Mouse (Mus musculus) thymus, adult 18-20 months (tissue): ENCODE measurements around the gene Cbx1.

Source experiments
- DNase-seq, 2 experiments: peaks; one replicate each; pipeline ENCODE4 v3.0.0; 2022; ENCODE audit warnings: mixed read lengths in 2 of 2

Gene Cbx1

DNA sequence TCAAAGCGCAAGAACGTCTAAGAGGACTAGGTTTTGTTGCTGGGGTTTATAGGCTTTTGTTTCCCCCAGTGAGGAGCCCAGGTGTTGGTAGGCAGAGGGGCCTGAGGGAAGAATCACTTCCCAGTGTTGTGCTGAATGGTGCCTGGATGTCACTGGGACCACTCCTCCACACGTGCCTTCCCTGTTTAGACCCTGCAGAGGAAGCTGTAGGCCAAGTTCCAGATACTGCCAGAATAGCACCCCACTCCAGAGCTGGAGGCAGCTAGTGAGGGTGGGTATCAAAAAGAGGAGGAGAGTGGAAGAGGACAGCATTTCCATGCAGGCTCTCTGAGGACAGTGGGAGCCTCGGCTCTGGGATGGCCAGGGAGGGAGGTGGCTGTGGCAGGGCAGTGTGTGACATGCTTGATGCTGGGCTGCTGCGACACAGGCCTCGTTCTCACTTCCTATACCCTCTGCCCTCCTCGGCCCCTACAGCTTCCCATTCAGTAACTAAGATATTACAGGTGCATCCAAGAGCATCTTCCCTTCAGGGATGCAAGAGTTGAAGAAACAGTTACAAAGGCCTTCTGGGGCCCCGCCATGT, 29.3 kb downstream of the Cbx1 start:
- no peak for DNase-seq

DNA sequence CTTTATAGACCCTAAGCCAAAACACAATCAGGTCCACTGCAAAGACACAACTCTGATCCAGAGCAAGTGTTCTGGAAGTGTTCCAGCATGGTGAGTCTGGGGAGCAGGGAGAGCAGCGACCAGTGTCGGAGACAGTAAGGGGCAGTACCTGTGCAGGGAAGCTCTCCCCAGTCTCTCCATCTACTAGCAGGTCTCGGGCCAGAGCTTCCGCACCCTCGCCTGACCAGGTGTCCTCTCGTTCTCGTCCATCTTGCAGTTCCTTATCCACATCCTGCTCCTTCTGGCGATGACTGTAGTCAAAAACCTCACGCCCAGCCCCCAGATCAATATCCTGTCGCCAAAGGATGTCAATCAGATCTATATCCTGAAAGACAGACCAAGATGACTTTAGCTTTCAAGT, 33.0 kb downstream of the Cbx1 start:
- DNase-seq = no peak

DNA sequence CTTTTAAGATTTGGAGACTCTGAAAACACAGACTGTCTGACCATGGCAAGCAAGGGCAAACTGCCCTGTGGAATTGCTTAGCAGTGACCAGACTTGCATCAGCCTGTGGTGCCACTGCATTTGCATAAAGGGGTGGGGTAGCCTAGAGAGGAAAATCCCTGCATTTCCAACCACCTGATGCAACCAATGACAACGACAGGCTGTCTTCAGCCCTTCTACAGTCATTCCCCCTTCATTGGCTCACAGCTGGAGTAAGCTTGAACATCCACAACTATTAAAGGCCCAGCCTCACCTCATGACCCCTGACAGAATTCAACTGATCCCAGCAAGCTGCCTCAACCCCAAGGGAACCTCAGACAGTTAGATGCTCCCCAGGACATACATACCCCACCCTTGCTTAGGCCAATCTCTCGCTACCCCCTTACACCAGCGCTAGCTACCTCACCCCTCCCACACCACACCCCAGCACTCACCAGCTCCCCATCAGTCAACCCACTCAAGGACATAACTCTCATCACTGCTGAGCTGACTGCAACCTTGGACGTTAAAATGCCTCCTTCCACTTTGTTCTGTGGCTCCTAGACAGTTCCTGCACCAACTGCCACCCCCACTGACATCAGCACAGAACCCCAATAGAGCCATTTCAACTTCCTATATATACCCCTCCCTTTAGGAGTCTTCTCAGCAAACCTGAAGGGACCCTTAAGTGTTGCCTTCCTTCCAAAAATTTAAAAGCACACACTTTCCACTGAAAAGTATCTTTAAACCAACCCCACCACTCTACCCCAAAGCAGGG, 33.9 kb downstream of the Cbx1 start:
- DNase-seq = no peak

DNA sequence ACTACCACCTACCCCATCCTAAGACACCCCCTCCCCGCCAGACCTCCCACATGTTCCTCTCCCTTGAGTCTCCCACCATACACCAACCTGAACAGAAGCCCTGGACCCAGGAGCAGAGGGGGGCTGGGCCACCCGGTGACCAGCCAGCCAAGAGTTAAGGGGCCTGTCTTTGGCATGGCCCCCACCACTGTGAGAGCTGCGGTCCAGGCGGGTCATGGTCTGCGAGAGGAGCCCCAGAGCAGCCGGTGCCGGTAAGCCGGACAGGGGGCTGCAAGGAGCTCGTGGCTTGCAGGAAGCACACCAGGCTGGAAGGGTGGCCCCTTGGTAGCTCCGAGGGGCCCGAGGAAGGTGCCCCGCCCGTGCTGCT, 34.5 kb downstream of the Cbx1 start:
- DNase-seq = no peak

DNA sequence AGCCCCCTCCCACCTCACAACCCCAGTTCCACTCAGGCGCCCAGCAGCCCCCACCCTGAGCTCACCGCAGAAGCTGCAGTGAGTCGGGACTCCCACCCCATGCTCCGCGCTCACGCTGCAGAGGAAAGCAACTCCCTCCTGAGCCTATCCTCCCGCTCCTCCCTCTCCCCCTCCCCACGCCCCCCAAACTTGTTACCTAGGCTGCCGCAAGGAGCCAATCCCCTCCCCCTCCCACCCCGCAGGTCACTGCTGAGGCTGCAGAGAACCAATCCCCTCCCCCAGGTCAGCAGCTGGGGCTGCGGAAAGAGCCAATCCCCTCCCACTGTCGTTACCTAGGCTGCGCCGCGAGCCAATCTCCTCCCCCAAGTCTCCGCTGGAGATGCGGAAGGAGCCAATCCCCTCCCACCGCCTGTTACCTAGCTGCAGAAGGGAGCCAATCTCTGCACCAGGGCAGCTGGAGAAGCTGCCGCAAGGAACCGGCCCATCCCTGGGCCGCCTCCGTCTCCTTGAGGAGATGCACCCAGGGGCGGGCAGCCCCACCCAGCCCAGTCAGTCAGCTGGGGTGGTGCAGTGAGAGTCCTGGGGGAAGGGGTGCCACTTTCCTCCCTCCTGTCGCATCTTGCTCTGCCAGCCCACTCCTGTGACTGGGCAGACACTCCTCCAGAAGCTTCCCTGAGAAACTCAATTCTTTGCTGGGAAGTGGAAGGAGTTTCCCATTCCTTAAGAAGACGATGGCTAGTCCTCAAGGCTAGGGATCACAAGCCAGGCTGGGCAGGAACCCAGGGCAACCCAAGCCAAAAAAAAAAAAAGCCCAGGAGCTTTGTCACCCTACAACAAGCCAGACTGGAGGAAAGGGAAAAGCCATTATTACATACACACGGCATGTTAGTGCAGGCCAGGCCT, 35.2 kb downstream of the Cbx1 start:
- DNase-seq = peak; percentile 88 to 92

DNA sequence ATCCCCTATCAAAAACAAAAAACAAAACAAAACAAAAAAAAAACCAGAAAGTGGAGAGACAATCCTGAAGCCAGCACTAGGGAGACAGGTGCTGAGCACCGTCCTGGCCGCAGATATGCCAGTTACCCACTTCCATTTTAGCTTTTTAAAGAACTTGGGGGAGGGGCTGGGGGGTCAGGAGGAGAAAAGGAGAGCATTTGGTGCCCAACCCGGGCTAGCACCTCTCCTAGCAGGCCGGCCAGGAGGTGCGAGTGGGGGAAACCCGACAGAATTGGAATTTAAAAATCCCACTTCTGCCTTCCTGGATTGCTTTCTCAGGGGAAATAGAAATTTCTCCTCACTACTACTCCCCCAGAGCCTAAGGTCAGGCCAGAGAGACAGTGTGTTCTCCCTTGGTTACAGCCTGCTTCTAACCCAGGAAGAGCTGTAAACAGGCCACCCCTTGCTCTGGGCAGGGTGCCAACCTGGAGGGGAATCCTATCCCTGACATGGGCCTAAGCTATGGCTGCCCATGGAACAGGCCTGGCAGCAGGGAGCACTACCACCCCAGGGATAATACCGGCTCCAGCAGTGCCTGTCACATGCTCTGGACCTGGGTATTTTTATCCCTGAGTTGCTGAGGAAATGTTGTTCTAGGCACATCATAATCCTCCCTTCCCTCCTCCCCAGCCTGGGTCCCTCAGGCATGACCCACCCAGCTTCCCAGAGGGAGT, 36.0 kb downstream of the Cbx1 start:
- DNase-seq = peak in 1 of 2 experiments; percentile 19

DNA sequence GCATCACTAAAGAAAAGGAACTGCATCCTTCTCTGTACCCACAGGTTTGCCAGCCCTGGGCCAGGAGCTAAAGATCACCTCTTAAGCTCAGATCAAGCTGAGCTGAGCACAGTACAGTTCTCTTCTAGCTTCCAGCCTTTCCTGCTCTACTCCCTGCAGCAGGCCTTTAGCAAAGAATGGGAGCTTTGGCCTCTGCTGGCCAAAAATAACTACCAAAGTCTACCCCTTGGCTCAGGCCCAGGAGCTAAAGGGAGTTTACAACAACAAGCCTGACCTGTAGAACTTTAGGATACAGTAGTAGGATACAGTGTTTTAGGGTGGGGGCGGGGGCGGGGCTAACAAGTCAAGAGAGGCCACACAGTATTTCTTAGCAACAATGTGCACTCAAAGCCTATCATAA, 37.6 kb downstream of the Cbx1 start:
- no peak for DNase-seq

DNA sequence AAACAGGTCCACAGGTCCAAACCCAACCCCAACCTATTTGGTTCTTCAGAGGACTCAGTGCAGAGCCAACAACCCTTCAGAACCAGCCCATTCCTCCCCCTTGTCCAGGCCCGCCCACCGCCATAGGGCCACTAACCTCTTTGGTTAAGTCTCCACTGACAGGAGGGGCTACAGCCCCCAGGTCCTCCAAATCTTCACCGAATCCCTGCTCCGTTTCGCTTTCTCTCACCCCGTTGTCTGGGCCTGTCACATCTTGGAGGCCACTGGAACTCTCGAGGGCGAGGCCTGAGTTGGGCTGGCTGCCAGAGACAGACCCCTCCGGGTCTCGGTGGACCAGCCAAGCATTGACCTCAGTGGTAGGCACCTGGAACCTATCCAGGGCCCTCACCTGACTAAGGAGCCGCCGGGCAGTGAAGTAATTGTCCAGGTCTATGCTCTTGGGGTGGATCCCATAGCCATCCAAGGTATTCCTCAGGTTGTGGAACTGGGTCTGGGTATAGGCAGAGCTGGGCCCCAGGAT, 38.2 kb downstream of the Cbx1 start:
- DNase-seq = no peak

DNA sequence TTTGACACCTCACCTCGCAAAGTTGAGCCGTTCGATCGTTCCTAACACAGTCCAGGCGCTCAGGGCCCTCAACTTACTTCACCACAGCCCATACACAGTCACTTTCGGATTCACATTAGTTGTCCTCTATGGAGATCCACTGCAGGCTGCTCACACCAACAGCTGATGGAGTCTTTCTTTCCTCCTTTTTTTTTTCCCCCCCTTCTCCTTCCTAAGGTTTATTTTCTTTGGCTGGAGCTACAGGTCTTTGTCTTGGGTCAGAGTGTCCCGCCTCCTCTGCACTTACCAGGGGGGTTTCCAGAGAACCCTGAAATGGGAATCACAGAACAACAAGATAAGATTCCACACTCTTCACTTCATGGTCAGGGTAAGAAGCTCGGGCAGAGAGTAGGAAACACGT, 39.0 kb downstream of the Cbx1 start:
- no peak for DNase-seq

DNA sequence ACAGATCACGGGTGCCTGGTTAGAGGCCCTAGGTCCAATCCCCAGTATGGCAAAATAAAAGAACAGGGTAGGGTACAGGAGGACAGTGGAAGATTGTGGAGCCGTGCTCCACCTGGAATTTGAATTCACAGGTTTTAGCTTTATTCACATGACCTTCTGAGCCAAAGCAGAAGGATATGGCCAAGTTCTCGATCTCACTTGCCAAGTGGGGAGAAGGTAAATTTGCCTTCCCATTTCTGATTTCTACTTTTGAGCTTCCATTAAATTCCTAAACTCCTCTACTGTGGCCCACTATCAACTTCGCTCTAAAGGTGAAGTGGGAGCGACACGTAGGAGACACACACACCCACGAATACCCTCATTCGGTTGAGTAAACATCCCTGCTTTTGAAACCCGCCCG, 40.0 kb downstream of the Cbx1 start:
- no peak for DNase-seq

DNA sequence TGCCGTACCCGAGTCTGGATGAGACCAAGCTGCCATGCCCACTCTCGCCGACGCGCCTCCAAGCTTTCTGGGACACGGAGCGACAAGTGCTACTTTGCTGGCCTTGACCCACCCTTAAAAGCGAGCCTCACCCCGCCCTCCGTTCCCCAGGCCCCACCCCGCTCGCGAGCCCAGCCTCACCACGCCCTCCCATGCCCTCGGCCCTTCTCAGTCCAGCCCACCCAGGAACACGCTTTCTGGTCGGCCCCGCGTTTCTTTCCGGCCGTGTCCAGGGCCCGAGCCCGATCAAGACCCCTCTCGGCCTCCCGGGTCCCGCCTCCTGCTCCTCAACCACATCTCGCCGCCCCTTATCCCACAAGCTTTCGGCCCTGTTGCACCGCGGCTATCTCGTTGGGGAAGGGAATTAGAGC, 40.5 kb downstream of the Cbx1 start:
- peak; percentile 64 to 73 for DNase-seq

DNA sequence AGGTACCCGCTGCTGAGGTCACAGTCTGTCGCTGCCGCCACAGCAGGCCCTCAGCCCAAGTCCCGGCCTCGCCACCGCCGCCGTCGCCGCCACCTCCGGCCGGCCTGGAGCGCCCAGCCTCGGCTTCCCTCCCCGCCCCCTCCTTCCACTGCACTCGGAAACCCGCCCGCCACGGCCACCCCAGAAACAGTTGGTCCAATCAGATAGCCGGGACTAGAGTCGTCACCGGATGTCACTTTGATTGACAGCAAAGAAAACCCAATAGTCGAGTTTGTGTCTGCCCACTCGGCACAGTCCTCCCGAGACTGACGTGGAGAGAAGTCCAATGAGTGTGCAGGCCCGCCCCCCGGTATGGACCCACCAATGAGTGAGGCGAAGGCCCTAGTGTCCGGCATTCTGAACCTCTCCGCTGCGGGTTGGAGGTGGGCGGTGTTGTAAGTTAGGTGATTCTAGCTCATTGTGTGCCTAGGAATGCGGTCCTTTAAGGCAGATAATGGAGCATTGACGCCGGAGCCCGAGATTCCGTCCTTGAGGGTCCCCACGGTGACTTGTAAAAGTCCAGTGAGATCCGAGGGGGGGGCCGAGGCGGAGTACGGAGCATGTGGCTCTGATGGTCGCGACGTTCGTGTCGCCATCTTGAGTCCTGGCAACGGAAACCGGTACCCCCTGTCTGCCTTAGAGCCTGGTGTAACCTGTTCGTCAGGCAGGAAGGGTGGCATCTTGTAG, 41.0 kb downstream of the Cbx1 start, which contains the start of gene Nfe2l1:
Gene Nfe2l1 (minus strand): TSS at position 156 of the 726 bp plus-strand sequence.
- peak; percentile 98 to 99 for DNase-seq

DNA sequence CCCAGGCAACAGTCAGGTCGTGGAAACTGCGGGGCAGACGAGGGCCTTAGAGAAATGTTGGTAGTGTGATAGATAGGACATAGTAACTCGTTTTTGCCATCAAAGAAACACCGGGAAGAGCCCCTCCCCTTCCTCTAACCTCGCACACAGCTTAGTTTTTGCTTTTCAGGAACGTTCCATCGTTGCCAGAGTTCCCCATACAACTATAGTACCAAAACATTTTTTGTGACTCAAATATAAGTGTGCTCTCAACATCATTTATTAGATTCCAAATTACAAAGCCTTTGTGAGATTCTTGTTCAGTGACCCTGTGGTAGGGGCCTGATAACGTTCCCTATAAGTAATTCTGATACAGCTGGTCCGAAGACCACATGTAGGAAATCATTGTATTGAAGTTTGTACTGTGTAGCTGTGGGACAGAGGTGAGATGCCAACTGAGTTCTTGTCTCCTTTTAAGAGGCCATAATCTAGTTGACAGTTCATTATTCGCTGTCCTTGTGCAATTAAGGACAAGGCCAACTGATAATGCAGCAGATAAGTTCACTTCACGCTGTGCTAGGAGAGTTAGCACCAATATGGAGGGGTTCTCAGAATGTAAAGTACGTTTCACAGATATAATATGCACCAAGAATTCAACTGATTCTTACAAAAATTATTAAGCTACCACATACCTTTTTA, 41.8 kb downstream of the Cbx1 start:
- no peak for DNase-seq

DNA sequence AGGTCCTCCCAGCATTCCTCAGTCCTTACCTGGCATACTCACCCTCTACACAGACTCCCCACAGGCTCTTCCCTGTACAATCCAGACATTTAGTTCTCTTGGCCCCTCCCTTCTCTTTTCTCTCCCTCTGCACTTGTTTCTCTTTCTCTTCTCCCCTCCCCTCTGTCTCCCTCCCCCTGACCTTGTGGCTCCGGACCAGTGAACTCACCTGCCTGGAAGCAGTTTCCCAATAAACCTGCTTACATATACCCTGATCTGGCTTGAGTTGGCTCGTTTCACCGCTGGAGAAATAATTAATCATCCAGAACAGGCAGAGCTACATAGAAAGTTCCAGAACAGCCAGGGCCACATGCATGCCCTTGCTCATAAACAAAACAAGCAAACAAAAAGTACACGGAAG, 42.6 kb downstream of the Cbx1 start:
- DNase-seq = no peak

DNA sequence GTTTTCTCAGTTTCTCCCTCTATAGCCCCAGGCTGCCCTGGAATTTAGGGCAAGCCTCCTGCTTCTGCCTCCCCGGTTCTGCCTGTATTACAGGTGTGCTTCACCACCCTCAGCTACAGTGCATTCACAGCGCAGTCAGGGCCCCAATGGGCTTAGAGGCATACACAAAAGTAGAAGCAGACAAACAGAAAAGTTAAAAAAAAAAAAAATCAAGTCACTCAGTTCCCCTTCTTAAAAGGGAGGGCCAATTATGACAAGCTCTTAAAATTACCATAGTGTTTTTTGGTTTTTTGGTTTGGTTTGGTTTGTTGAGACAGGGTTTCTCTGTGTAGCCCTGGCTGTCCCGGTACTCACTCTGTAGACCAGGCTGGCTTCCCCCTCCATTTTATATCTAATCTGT, 43.6 kb downstream of the Cbx1 start:
- no peak for DNase-seq

DNA sequence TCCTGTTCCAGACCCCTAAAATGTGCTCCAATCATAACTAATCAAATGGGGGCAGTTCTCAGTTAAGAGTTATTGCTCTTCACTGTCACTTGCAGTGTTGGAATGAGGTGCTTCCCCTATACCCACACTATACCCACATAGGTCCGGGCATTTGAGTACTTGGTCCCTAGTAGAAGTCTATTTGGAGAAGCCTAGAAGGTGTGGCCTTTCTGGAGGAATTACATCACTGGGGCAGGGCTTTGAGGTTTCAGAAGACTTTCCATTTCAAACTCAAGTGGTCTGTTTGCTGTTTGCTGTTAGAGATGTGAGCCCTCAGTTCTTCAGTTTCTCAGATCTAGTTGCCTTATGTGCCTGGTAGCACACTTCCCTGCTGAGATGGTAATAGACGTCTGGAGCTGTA, 44.0 kb downstream of the Cbx1 start:
- no peak for DNase-seq

DNA sequence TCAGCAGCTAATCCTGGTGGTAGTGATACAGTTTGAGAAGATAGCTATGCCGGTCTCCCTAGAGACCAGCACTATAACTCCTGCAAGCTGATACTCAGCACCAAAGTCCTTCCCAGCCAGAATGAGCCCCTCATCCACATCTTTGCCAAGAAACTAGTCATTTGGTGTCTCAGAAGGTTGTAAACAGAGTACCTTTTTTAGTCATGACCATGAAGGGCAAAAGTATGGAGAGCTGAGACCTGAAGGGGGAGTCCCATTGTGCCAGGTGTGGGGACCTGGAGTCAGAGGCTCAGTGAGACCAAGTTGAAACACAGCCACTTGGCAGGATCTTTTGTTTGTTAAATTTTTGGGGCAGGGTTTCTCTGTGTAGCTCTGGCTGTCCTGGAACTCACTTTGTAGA, 45.2 kb downstream of the Cbx1 start:
- DNase-seq = no peak

DNA sequence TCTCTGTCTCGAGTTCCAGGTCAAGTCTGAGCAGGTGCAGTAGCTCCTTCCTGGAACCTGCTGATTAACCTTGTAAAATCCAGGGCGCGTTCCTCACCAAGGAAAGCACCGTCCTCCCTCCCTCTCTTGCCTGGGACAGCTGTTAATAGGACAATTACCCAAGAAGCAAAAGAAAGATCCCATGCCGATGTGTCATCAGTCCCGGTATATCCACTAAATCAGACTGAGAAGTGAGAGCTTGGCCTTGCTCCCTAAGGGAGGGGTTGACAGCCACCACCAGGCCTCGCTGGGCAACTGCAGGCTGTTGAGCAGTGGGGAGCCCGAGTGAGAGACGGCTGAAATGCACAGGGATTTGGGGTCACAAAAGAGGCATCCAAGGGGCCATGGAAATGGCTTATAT, 48.4 kb downstream of the Cbx1 start:
- DNase-seq = no peak

DNA sequence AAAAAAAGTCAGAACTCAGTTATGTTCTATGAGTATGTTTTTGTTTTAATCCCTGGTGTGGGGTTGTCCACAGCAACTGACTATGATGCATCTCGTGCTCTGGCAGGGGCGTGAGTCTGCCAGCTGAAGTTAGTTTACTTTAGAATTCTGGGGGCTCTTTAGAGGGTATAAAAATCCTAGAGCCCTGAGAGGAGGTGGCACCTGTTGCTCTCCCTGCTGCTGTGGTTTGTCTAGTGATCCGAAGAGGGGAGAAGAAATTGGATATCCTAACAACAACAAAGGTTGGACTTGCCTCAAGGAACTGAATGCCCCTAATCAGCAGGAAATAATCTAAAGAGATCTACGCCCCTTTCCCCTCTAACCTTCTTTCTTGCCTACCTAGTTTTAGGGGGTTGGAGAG, 49.4 kb downstream of the Cbx1 start:
- DNase-seq = no peak

DNA sequence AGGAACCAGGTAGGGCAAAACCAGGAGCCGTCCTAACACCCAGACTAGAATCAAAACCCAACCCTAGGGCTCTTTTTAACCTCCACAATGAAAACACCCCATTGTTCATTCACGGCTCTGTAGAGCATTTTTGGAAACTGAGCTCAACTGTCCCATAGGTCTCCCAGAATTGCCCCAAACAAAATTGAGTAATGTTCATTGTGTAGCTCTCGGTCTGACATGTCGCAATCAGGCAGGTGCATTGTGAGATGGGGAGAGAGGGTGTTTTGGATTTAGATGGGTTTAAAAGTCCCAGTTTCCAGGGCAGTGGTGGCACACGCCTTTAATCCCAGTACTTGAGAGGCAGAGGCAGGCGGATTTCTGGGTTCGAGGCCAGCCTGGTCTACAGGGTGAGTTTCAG, 50.5 kb downstream of the Cbx1 start:
- no peak for DNase-seq

DNA sequence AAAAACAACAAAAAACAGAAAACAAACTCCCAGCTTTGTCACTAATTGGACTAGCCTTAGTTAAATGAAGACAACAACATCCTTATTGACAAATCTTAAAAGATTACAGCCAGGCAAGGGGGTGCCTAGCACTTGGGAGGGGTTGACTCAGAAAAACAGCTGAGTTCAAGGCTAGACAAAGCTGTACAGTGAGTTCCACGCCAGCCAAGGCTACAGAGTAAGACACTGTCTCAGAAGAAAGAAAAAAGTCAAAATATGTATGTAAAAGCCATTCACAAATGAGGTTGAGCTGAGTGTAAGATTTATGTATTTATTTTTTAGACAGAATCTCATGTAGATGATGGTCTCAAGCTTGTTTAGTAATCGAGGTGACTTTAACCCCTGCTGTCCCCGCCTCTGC, 51.0 kb downstream of the Cbx1 start:
- DNase-seq = no peak

DNA sequence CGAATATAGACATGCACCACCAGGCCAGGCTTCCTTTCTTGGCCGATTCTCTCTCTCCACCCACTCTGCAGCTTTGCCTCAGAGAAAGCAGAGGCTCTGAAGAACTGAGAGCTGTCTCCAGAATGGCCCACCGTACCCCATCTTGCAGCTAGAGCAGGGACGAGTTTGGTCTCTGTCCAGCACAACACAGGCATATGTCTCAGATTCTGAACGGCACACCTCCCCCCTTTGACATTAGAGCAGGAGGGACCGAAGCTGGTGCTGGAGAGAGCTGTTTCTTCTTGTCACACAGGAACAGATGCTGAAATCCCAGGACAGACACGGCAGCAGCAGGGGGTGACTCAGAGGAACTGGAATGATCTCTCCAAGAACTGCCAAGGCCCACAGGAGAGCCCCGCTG, 51.4 kb downstream of the Cbx1 start:
- no peak for DNase-seq
